Mouse (Mus musculus) cerebellum, adult (tissue): Measurements from ENCODE around the gene Pmpcb.

Source experiments
- ATAC-seq: cut with Nextera tagmentation; 2 replicates; pipeline ENCODE4 v1.9.2; 2017; ENCODE audit warnings: mild to moderate bottlenecking, moderate library complexity, mixed read lengths; ENCODE audit not compliant: insufficient number of reproducible peaks, low FRiP score, low TSS enrichment

The Pmpcb gene

GRCm38 (mm10) chr5:21729107-21729506, 7.8 kb upstream of the Pmpcb start:
- no peak for ATAC-seq

DNA sequence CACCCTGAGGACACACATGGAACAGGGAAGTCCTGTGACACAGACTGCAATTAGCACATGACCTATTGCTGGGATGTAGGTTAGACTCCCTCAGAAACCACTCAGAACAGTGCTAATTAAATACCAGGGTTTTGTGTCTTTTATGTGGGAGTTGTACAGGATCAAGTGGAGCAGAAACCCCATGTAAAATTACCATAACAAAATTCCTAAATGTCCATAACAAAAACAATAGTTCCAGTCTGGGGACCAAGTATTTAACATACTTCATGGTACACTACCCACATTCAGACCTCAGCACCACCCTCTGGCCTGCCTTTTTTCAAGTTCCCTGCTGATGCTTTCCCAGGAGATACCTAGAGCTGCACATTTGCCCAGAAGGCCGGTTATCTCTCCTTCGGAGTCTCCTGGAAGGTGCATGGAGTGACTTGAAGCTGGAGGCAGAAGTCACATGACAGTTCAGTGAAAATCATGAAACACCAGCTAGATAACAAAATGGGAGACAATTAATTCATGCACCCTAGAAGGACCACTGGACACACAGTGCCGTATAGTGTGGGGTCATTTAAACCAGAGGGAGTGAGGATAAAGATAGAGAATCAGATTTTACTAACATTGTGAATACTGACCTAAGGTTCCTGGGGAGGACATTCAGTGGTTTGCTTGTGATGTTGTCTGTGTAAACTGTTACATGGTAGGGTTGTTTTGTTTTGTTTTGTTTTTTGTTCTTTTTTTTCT, 4.6 kb upstream of the Pmpcb start:
- no peak for ATAC-seq

GRCm38 (mm10) chr5:21732930-21733329, 4.0 kb upstream of the Pmpcb start:
- no peak for ATAC-seq

DNA sequence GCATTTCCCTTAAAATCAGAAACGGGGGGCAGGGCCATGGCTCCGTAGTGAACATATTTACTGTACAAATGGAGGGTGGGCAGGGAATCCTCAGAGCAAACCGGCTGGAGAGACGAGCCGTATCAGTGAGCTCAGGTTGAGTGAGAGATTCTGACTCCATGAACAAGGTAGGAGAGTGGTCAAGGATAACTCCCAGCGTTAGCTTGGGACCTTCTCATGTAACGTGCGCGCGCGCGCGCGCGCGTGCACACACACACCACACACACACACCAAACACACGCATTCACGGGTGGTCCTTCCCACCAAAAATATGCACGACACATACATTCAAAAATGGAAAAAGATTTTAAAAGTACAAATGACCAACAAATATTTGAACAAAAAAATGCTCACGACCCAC, 1.8 kb upstream of the Pmpcb start:
- ATAC-seq, result no peak

GRCm38 (mm10) chr5:21735584-21735983, 1.4 kb upstream of the Pmpcb start:
- ATAC-seq, result no peak

GRCm38 (mm10) chr5:21736046-21736445, 895 bp upstream of the Pmpcb start:
- no peak for ATAC-seq

DNA sequence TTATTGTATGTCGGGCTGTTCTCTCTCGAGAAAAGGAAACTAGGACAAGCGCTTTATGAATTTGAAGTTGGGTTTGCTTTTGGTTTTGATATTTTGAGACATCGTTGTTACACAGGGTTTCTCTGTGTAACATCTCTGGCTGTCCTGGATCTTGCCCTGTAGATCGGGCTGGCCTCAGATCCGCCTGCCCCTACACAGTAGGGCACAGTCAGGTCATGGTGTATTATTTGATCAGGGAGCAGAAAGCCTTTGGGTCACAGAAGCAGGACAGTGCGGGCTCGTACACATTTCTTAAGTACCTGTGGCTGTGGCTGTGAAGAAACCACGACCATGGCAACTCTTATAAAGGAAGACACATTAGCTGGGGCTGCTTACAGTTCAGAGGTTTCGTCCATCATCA, 679 bp downstream of the Pmpcb start:
- no peak for ATAC-seq

- no peak for ATAC-seq
Observed at GRCm38 (mm10) chr5:21739120-21739519, 2.2 kb downstream of the Pmpcb start.

GRCm38 (mm10) chr5:21739881-21740280, 2.9 kb downstream of the Pmpcb start:
- no peak for ATAC-seq

GRCm38 (mm10) chr5:21743606-21744005, 6.7 kb downstream of the Pmpcb start:
- ATAC-seq, result no peak

DNA sequence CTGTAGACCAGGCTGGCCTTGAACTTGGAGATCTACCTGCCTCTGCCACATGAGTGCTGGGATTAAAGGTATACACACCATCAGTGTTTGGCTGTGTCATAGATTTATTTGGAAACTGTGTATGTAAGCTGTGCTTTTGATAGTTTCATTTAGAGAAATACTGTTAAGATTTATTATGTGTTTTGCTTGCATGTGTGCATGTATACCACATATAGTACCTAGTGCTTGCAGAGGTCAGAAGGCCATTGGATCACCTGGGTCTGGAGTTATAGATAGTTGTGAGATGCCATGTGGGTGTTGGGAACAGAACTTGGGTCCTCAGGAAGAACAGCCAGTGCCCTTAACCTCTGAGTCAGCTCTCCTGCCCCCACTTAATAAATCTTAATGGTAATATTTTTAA, 7.7 kb downstream of the Pmpcb start:
- ATAC-seq, result no peak

DNA sequence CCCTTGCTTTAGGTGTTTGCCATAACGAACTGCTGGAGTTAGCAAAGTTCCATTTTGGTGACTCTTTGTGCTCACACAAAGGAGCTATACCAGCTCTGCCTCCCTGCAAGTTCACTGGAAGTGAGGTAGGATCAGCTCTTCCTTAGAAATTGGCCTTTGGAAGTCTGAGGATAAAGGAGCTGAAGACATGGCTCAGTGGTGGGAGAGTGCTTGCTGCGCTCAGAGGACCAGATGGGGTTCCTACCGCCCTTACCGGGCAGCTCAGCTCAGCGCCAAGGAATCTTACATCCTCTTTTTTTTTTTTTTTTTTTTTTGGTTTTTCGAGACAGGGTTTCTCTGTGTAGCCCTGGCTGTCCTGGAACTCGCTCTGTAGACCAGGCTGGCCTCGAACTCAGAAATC, 9.0 kb downstream of the Pmpcb start:
- no peak for ATAC-seq

DNA sequence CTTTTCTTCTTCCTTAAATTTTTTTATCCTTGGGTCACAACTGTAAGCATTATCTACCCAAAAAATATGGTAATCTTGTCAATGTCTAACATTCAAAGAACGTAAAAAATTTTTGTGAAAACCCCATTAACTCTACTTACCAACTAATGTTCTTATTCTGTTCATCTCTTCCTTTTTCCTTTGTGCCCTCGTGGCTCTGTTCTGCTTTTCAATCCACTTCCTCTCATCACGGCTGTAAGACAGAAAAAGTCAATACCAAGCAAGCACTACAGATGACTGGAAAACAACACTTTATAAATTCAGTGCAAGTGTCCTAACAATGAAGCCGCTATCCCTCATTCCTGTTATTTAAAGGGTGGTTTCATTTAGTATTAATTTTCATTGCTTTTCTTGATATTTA, 31.6 kb downstream of the Pmpcb start:
- no peak for ATAC-seq

GRCm38 (mm10) chr5:21769841-21770240, 32.9 kb downstream of the Pmpcb start:
- no peak for ATAC-seq

DNA sequence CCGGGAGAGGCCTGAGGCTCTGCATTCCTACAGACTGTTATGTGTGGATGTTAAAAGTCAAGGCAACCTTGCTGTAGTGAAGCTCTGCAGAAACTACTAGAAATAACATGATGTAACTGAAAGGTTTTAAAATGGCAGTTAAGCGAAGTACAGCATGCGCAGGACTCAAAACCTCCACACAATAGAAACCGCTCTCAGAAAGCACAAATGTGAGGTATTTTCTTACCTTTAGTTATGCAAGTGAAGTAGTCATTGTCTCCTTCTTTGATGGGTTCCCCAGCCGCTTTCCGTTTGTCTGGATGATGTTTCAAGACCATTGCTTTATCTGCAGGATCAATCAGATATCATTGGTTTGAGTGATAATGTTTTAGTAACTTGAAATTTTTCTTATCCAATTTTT, 39.5 kb downstream of the Pmpcb start:
- ATAC-seq, result no peak

GRCm38 (mm10) chr5:21784161-21785052, 47.5 kb downstream of the Pmpcb start:
- peak; percentile 47 for ATAC-seq

GRCm38 (mm10) chr5:21785053-21785452, 48.1 kb downstream of the Pmpcb start, which contains the start of the genes Dnajc2 and Psmc2:
TSS of gene Dnajc2 (minus strand) at chr5:21785251.
TSS of gene Psmc2 (plus strand) at chr5:21785283.
- peak; percentile 92 for ATAC-seq

DNA sequence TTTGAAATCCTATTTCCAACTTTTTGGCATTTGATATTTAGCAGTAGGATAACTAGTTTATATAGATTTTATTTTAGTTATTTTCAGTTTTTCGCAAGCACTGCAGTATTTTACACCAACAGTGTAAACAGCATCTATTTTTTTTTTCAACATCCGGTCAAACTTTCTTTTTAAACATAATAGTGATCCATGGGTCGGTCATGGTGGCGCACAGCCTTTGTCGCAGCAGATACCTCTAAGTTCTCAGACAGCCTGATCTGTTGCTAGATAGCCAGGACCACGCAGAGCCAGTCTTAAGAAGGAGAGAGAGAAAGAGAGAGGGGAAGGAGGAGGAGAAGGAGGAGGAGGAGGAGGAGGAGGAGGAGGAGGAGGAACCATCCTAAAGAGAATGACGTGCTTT, 48.8 kb downstream of the Pmpcb start:
- no peak for ATAC-seq

- ATAC-seq, result peak; percentile 82
Observed at GRCm38 (mm10) chr5:21786258-21787185, 49.6 kb downstream of the Pmpcb start.
